Mouse (Mus musculus): ENCODE results near the gene Zmat5. TPM values are rescaled to one million over a fixed set of nuclear protein-coding genes. Genes with fewer than 3 reads are reported as not detected.

The Zmat5 gene
- polyA plus RNA-seq, 1 experiment from 2014 or later = 62.8 TPM

DNA sequence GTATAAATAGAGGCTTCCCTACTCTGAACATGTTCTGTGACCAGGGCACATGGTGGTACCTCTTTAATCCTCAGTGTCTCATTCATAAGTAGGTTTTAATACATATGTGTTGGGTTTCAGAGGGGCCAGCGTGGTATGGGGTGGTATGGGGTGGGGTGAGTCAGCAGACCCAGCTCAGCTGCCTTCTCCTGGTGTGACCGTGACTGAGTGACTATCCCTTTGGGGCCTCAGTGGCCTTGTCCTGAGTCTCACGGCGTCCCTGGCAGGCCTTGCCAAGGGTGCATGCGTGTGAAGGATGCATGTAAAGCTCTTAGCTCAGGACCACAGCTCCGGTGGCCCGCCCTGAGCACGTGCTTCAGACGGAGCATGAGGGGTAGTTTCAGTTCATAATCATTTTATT lies 15.5 kb downstream of the Zmat5 start:
- WGBS = 89% methylated on average over 9 of the region's 9 CpGs
- peaks cover 5% of the 10 kb centered on the region for H3K4me1 ChIP-seq
- H3K9me3 ChIP-seq = no peaks in the 10 kb centered on the region
- H3K36me3 ChIP-seq = peaks cover 6% of the 10 kb centered on the region; the same call in 1 of the 2 replicates
- ATAC-seq (ENCODE audit: insufficient read depth, low FRiP score, low read depth) = no peak
- H3K27ac ChIP-seq = no peak overlapping the region
- H3K4me3 ChIP-seq (replicated peaks) = no peak overlapping the region
- H3K4me2 ChIP-seq = no peak overlapping the region
- no peak overlapping the region for H3K9ac ChIP-seq
- H3K27me3 ChIP-seq (replicated peaks) = no peaks in the 10 kb centered on the region

DNA sequence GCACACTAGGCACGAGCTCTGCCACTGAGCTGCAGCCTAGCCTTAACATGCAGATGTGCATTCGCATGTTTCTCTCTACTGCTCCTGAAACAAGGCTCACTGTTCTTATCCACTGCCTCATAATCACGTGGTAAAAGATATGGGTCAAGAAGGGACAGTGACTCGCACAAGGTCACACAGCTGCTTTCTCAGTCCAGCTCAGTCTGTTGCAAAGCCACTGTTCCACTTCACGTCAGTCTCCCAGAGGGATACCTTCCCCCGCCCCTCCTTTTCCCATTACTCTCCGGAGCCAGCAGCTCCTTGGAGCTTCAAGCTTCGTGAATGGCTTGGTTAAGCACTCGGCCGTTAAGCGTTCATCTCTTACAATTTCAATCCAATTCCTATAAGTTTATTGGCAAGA lies 15.9 kb downstream of the Zmat5 start:
- Histone ChIP-seq H3K9ac (no peak overlapping the region), H3K27me3 (replicated peaks) (no peaks in the 10 kb centered on the region), H3K36me3 (peaks cover 6% of the 10 kb centered on the region; the same call in 1 of the 2 replicates), H3K4me1 (peaks cover 5% of the 10 kb centered on the region), H3K9me3 (no peaks in the 10 kb centered on the region), H3K4me2 (no peak overlapping the region), H3K4me3 (replicated peaks) (no peak overlapping the region), H3K27ac (no peak overlapping the region)
- ATAC-seq (ENCODE audit: insufficient read depth, low FRiP score, low read depth) = no peak
- 68% methylated on average over 11 of the region's 11 CpGs for WGBS

DNA sequence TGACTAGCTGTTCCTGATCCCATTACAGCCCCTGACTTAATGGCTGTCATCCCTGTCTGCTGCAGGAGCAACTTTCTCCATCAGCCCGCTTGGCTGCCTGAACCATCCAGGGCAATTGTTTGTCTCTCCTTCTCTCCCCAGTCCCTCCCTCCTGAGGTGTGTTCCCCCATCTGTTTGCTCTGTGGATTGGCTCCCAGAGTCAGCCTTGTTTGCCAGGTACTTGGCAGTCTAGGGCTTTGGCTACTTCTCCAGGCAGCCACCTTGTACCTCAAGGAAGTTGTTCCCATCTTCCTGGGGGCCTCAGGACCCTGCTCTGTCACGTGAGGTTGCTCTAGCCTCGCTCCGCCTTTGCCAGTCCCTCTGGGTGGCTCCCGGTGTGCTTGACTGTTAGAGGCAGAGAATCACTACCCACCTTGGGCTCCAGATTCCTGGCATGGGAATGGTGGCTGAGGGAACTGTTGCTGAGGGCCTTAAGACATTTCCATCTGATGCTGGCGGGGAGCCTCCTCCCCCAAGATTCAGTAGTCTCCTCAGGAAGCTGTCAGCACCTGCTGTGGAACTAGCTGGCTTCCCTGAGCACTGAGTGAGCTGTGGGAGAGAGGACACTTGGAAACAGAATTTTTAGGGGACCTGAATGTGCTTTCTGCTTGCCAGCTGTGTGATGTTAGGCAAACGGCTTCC lies 16.6 kb downstream of the Zmat5 start:
- no peak overlapping the region for H3K4me2 ChIP-seq
- ATAC-seq (ENCODE audit: insufficient read depth, low FRiP score, low read depth) = peak; percentile 57; the same call in 1 of the 2 replicates
- WGBS = 48% methylated on average over 7 of the region's 7 CpGs
- H3K27me3 ChIP-seq (replicated peaks) = no peaks in the 10 kb centered on the region
- H3K9ac ChIP-seq = no peak overlapping the region
- no peak overlapping the region for H3K4me3 ChIP-seq (replicated peaks)
- H3K9me3 ChIP-seq = no peaks in the 10 kb centered on the region
- H3K36me3 ChIP-seq = peaks cover 6% of the 10 kb centered on the region; the same call in 1 of the 2 replicates
- peaks cover 5% of the 10 kb centered on the region for H3K4me1 ChIP-seq
- no peak overlapping the region for H3K27ac ChIP-seq

DNA sequence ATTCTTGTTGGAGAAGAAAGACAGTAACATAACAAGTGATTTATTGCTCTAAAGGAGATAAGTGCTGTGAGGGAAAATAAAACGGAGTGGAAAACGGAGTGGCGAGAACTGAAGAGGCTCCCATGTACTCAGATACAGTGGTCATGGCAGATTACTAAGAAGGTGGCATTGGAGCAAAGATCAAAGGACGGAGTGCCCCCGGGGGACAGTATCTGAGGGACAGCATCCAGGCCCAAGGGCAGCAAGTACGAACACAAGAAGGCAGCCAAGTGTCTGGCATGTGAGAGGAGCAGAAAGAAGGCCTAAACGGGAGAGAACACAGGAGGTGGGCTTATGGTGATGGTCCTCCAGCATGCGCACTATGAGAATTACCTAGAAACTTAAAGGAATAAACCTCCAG lies 17.2 kb downstream of the Zmat5 start:
- no peak for ATAC-seq (ENCODE audit: insufficient read depth, low FRiP score, low read depth)
- 75% methylated on average over 8 of the region's 8 CpGs for WGBS

DNA sequence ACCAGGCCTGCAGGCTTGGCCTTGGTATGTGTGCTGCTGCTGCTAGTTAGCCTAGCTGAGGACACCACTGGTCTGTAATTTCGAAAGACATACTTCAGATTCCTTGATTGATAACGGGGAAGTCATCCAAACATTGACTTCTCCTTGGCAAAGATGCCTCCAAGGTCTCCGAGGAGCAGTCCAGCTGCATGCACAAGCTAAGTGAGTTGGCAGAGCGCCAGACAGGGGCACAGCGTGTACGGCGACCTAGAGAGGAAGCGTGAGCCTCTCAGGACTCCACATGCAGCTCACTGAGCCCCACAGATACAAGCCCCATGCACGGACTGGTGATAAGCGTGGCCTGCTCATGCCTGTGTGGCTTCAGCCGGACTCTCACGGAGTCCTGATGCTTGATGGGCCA lies 25.1 kb downstream of the Zmat5 start:
- no peak overlapping the region for H3K4me3 ChIP-seq (replicated peaks)
- peaks cover 13% of the 10 kb centered on the region; the same call in 1 of the 2 replicates for H3K4me1 ChIP-seq
- H3K27ac ChIP-seq = peak overlapping the region; percentile 78
- H3K9ac ChIP-seq = no peak overlapping the region
- H3K36me3 ChIP-seq = 0 out of 2 replicates have a peak, but pooled peaks cover 2% of the 10 kb centered on the region
- H3K4me2 ChIP-seq = no peak overlapping the region
- no peaks in the 10 kb centered on the region for H3K27me3 ChIP-seq (replicated peaks)
- no peak; the same call in 1 of the 2 replicates for ATAC-seq (ENCODE audit: insufficient read depth, low FRiP score, low read depth)
- 33% methylated on average over 12 of the region's 12 CpGs for WGBS
- no peaks in the 10 kb centered on the region for H3K9me3 ChIP-seq

More for the DNA sequence above, 17.2 kb downstream of the Zmat5 start:
- no peak overlapping the region for H3K27ac ChIP-seq
- H3K27me3 ChIP-seq (replicated peaks) = no peaks in the 10 kb centered on the region
- H3K4me2 ChIP-seq = no peak overlapping the region
- no peak overlapping the region for H3K4me3 ChIP-seq (replicated peaks)
- H3K36me3 ChIP-seq = peaks cover 6% of the 10 kb centered on the region; the same call in 1 of the 2 replicates
- H3K9me3 ChIP-seq = no peaks in the 10 kb centered on the region
- peaks cover 5% of the 10 kb centered on the region for H3K4me1 ChIP-seq
- no peak overlapping the region for H3K9ac ChIP-seq

DNA sequence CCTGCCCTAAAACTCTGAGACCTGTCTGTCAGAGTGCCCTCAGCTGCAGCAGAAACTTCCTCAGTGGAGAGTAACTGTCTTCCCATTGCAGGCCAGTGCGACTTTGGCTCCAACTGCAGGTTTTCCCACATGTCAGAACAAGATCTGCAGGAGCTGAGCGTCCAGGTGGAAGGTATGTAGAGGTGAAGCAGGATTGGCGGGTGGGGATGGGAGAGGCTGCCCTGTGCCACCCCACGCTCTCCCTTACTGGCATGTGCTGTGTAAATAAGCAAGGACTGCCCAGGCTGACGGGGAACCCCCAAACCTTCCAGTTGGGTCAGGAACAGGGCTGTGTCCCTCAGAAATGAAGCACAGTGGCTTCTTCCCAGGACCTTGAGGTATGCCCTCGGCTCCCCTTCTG lies 25.6 kb downstream of the Zmat5 start:
- peak; percentile 75; the same call in 1 of the 2 replicates for ATAC-seq (ENCODE audit: insufficient read depth, low FRiP score, low read depth)
- H3K27ac ChIP-seq = peak overlapping the region; percentile 78

DNA sequence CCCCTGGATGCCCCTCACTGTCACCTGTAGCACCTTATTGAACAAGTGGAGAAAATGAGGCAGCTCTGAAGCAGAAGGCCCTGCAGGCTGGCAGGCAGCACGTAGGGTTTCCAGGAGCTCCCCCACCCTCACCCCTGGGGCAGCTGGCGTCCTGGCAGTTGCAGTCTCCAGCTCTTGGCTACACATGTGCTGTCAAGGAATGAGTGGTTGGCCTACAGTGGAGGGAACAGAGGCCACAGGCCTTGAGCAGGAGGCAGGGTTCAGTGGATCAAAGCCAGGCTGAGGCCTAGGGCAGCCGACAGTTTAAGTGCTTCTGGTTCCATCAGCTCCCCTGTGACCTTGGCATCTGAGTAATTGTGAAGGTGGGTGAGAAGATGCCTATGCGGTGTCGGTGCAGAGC lies 26.4 kb downstream of the Zmat5 start:
- Histone ChIP-seq H3K9me3 (no peaks in the 10 kb centered on the region), H3K4me3 (replicated peaks) (no peak overlapping the region), H3K27me3 (replicated peaks) (no peaks in the 10 kb centered on the region), H3K27ac (no peak overlapping the region), H3K4me1 (peaks cover 15% of the 10 kb centered on the region; the same call in 1 of the 2 replicates), H3K4me2 (no peak overlapping the region), H3K9ac (no peak overlapping the region), H3K36me3 (0 out of 2 replicates have a peak, but pooled peaks cover 2% of the 10 kb centered on the region)
- 75% methylated on average over 5 of the region's 5 CpGs for WGBS
- no peak for ATAC-seq (ENCODE audit: insufficient read depth, low FRiP score, low read depth)

More for the DNA sequence above, 25.6 kb downstream of the Zmat5 start:
- 0 out of 2 replicates have a peak, but pooled peaks cover 2% of the 10 kb centered on the region for H3K36me3 ChIP-seq
- 58% methylated on average over 6 of the region's 6 CpGs for WGBS
- no peaks in the 10 kb centered on the region for H3K9me3 ChIP-seq
- no peak overlapping the region for H3K9ac ChIP-seq
- H3K4me1 ChIP-seq = peaks cover 13% of the 10 kb centered on the region; the same call in 1 of the 2 replicates
- no peak overlapping the region for H3K4me3 ChIP-seq (replicated peaks)
- no peaks in the 10 kb centered on the region for H3K27me3 ChIP-seq (replicated peaks)
- H3K4me2 ChIP-seq = no peak overlapping the region

DNA sequence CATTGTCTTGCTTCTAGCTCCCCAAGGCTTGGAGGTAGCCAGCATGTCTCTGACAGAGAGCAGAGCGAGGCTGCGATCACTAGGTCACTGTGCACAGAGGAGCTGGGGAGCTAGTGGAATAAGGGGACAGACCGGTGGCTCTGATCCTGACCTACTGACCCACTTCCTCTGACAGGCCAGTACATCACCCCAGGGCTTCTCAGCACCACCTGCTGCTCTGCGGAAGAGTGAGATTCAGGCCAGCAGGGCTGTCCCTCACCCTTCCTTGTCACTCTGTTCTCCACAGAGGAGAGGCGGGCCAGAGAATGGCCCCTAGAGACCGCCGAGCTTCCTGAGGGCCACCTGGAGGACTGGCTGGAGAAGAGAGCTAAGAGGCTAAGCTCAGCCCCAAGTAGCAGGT lies 27.3 kb downstream of the Zmat5 start:
- H3K4me3 ChIP-seq (replicated peaks) = no peak overlapping the region
- H3K4me2 ChIP-seq = no peak overlapping the region
- H3K9me3 ChIP-seq = no peaks in the 10 kb centered on the region
- H3K36me3 ChIP-seq = 0 out of 2 replicates have a peak, but pooled peaks cover 2% of the 10 kb centered on the region
- WGBS = 78% methylated on average over 7 of the region's 7 CpGs
- no peak overlapping the region for H3K27ac ChIP-seq
- peaks cover 15% of the 10 kb centered on the region; the same call in 1 of the 2 replicates for H3K4me1 ChIP-seq
- no peaks in the 10 kb centered on the region for H3K27me3 ChIP-seq (replicated peaks)
- H3K9ac ChIP-seq = no peak overlapping the region
- no peak for ATAC-seq (ENCODE audit: insufficient read depth, low FRiP score, low read depth)

DNA sequence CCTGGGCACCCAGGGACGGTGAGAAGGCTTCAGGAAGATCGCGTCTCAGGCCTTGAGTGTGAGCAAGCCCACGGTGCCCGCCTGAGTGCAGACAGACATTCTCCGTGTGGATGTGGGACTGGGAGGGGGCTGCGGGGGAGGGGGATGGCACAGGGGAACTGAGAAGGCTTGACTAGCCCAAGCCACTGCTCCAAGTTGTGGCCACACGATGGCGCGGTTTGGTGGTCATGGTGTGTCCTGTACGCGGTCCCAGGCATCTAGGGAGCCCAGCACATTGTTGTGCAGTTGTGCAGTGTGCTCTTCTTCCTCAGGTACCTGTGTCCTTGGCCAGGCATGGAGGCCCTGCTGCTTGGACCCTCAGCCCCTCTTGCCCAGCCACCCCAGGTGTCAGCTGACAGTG lies 29.7 kb downstream of the Zmat5 start:
- no peak for ATAC-seq (ENCODE audit: insufficient read depth, low FRiP score, low read depth)
- Histone ChIP-seq H3K4me2 (no peak overlapping the region), H3K36me3 (no peaks in the 10 kb centered on the region), H3K9me3 (no peaks in the 10 kb centered on the region), H3K9ac (no peak overlapping the region), H3K27me3 (replicated peaks) (no peaks in the 10 kb centered on the region), H3K27ac (no peak overlapping the region), H3K4me1 (peaks cover 15% of the 10 kb centered on the region; the same call in 1 of the 2 replicates), H3K4me3 (replicated peaks) (no peak overlapping the region)
- WGBS = 43% methylated on average over 12 of the region's 12 CpGs

DNA sequence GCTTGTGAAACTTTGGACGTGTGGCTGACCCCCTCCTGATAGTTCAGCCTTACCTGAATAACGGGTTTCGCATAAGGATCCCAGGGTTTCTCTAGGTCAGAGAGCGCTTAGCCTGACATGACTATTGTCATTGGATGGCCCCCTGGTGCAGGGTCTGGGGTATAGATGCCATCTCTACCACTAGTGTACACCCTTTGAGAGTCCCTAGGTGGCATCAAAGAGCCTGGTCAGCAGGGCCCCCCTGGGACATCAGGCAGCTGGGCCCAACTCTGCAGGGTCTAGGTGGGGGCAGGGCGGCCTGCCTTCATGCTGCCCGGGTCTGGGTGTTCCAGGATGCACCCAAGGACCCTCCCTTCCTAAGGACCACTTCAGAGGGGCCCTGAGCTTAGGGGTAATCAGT lies 31.9 kb downstream of the Zmat5 start:
- Histone ChIP-seq H3K9me3 (no peaks in the 10 kb centered on the region), H3K4me3 (replicated peaks) (no peak overlapping the region), H3K4me2 (no peak overlapping the region), H3K9ac (no peak overlapping the region), H3K4me1 (0 out of 2 replicates have a peak, but pooled peaks cover 3% of the 10 kb centered on the region), H3K27ac (no peak overlapping the region), H3K27me3 (replicated peaks) (0 out of 2 replicates have a peak, but pooled peaks cover 3% of the 10 kb centered on the region), H3K36me3 (no peaks in the 10 kb centered on the region)
- WGBS = 47% methylated on average over 6 of the region's 6 CpGs
- no peak for ATAC-seq (ENCODE audit: insufficient read depth, low FRiP score, low read depth)

DNA sequence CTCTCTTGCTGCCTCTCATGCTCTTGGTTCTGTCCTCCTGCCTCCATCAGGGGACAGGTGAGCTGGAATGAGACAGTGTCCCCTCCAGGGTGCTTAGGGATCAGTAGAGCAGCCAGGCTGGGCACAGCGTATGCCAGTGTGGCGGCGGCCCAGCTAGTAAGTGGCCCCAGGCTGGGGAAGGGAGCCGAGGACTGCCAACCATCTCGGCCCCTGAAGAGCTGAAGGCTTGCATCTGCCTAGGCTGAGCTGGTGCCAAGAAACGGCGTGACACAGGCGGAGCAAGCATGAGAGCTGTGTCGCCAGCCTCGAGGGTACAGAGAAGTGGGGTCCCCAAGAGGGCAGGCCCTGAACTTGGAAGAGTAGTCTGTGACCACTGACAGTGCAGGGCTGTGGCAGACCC lies 33.2 kb downstream of the Zmat5 start:
- H3K27ac ChIP-seq = no peak overlapping the region
- H3K4me1 ChIP-seq = 0 out of 2 replicates have a peak, but pooled peaks cover 3% of the 10 kb centered on the region
- ATAC-seq (ENCODE audit: insufficient read depth, low FRiP score, low read depth) = no peak
- H3K9ac ChIP-seq = no peak overlapping the region
- 82% methylated on average over 10 of the region's 10 CpGs for WGBS
- H3K4me3 ChIP-seq (replicated peaks) = no peak overlapping the region
- H3K9me3 ChIP-seq = no peaks in the 10 kb centered on the region
- H3K4me2 ChIP-seq = no peak overlapping the region
- peaks cover 11% of the 10 kb centered on the region; the same call in 1 of the 2 replicates for H3K27me3 ChIP-seq (replicated peaks)
- no peaks in the 10 kb centered on the region for H3K36me3 ChIP-seq

DNA sequence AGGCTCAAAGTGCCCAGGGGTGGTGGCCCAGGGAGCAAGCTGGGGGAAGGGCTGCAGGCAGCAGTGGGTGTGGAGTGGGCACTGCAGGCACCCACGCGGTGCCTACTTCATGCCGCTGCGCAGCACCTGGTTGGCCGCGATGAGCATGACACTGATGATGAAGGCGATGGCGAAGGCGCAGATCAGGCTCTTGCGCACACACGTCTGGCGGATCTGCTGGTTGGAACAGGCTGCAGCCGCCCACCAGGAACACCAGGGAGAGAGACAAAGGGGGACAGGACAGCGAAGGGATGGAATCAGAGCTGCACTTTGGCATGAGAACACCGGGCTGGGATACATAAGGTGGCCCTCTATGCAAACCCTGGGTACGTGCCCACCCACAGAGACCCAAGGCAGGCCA lies 34.2 kb downstream of the Zmat5 start:
- no peak; the same call in 1 of the 2 replicates for ATAC-seq (ENCODE audit: insufficient read depth, low FRiP score, low read depth)
- no peaks in the 10 kb centered on the region for H3K9me3 ChIP-seq
- 95% methylated on average over 16 of the region's 16 CpGs for WGBS

More for the DNA sequence above, 34.2 kb downstream of the Zmat5 start:
- Histone ChIP-seq H3K4me2 (no peak overlapping the region), H3K9ac (no peak overlapping the region), H3K36me3 (no peaks in the 10 kb centered on the region), H3K4me3 (replicated peaks) (no peak overlapping the region), H3K27ac (no peak overlapping the region), H3K27me3 (replicated peaks) (peaks cover 21% of the 10 kb centered on the region), H3K4me1 (0 out of 2 replicates have a peak, but pooled peaks cover 3% of the 10 kb centered on the region)

Measured in stomach, embryonic 15.5 days (tissue).